Mouse (Mus musculus) lung, postnatal 10 days (tissue): ENCODE measurements around the gene Rhoc.
A peak's percentile ranks its signal among the peaks of the same experiment; 100 is the strongest.
"Not testable (repeated sequence)": the region's sequence is repeated elsewhere in the genome, so short reads cannot be mapped to it uniquely, and the experiment has no call there.

Source experiments
- DNase-seq: peaks from one replicate; pipeline ENCODE4 v3.0.0; 2021

Gene Rhoc

GRCm38 (mm10) chr3:104788561-104789311 is 561 bp downstream of the Rhoc start:
- DNase-seq, result peak; percentile 93

DNA sequence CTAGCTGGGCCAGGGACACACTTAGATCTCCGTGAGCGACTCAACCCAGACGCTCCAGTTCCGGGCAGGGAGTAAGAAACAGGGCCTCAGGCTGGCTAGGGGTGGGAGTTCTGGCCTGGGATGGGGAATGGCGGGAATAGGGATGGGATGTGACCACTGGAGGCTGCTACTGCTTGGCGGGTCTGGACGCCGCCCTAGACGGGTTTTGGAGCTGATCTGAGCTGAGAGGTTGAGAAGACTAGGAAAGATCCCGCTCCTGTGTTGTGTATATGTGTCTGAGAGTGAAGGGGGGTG is 1.1 kb downstream of the Rhoc start:
- peak; percentile 51 for DNase-seq

- peak; percentile 76 for DNase-seq
These were observed 1.6 kb downstream of the Rhoc start for GRCm38 (mm10) chr3:104789822-104790221.

DNA sequence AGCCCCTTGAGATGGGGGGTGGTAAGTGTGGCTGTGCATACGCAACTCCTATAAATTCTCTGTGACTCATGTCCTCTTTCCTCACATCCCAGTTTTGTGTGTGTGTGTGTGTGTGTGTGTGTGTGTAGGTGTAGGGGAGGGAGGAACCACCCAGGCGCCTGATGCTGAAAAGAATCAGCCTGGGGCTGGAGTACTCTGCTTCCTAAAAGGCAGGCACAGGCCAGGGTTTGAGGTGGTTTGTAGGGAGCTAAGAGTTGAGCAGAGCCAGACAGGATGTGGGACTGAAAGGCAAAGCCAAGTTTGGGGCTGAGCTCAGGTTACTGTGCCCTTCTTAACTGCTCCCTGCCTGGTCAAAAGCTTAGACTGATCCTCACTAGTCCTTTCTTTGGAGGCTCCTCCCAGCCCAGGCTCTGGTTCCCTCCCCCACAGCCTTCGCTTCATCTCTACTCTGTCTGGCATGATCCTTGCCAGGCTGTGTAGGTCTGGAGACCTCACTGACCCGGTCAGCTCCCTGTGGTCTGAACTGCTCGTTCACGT is 2.3 kb downstream of the Rhoc start:
- peak; percentile 66 for DNase-seq

- peak; percentile 40 for DNase-seq
These were observed 2.8 kb downstream of the Rhoc start for GRCm38 (mm10) chr3:104791017-104791416.

- DNase-seq, result no peak
These were observed 3.5 kb downstream of the Rhoc start for GRCm38 (mm10) chr3:104791671-104792070.

- DNase-seq, result no peak
These were observed 4.4 kb downstream of the Rhoc start for GRCm38 (mm10) chr3:104792360-104793270.

DNA sequence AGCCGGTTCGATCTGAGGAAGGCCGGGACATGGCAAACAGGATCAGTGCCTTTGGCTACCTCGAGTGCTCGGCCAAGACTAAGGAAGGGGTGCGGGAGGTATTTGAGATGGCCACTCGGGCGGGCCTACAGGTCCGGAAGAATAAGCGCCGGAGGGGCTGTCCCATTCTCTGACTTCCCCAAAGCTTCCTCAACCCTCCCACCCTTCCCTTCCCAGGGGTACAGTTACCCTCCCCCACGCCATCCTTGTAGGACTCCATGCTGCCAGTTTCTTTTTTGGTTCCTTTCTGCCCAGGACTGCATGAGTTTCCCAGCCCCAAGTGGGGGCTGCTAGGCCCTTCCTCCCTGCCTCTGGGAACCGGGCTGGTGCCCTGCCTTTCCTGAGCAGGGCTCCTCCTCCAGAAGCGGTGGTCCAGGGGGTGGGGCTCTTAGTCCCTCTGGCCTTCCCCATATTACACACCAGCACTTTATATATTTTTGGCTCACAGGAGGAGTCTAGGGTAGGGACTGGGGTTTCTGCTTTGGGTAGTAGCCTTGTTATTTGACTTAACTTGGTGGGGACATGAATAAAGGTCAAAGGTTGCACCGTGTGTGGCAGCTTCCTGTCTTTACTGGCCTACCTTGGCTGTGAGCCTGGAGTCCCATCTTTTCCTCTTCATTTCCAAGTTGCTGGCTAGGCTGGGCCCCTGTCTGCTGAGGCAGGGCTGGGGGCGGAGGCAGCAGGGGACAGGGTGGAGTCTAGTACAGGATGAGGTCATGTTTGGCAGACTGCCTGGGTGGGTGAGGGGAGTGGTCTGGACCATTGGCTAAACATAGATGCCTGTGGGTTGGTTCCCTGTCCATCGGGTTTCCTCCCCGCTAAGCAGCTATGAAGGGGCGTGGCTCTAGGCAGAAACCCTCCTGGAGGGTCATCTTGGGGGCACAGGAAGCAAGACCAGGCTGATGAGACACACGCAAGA is 6.0 kb downstream of the Rhoc start:
- DNase-seq, result peak; percentile 99

- peak; percentile 25 for DNase-seq
These were observed 6.8 kb downstream of the Rhoc start for GRCm38 (mm10) chr3:104794953-104795470.

- no peak for DNase-seq
These were observed 7.6 kb downstream of the Rhoc start for GRCm38 (mm10) chr3:104795661-104796340.

DNA sequence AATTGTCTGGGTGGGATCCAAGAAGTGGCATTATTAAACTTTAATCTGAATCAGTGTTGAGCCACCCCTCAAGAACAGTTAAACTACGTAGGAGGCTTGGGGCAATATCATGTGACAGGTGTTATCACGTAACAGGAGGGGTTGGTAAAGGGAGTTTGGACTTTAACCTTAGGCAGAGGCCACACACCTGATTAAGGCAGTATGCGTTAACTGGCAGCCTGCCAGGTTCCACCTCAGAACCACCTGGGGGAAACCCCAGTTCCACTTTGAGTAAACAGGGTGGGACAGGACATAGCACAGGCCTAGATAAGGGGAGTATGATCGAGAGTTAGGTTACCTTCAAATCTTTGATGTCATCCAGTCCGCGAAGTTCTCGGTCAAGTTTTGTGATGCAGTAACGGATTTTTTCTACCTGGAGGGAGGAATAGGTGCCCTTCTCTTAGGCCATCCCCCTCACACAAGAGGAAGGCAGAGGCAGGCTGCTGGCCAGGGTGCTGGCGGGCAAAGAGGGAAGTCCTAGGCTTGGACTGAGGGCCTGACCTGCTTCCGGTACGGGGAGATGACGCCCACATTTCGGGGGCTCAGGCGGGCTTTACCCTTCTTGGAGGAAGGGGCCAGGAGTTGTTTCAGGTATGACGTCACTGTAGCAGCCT is 8.4 kb downstream of the Rhoc start:
- DNase-seq, result peak; percentile 42

GRCm38 (mm10) chr3:104800681-104801080 is 12.5 kb downstream of the Rhoc start:
- DNase-seq, result no peak

DNA sequence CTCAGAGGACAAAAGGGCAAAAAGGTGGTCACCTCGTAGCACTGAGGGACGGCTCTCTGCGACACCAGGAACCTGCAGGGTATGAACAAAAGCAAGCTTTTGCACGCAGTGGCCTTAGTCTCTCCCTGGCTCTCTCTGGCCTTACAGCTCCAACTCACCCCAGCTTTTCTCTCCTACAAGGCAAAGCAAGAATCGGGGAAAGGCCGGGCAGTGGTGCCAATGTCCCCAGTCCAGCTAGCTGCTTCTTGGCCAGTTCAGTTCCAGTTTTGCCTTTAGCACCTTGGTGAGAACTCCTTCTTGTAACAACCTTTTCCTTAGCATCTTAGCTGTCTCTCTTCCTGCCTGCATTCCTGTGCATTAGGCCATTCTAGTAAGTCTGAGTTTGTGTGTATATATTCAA is 13.3 kb downstream of the Rhoc start:
- DNase-seq, result no peak

DNA sequence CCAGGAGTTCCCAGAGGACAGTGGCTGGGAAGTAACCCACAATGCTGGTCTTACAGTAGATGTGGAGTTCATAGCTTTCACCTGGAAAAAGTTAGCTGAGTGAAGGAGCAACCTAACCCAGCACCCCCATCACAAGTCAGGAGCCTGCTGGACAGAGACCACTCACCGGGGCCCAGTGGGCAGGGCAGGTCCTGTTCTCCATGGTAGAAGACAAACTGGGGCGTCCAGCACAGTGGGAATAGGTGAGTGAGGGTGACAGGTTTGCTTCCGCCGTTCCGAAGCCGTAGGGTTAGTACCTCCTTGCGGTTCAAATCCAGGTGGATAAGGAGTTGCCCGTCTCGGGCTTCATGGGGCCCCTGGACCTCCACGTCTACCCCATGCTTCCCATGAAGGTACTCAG is 16.1 kb downstream of the Rhoc start:
- DNase-seq, result no peak

GRCm38 (mm10) chr3:104805539-104805938 is 17.4 kb downstream of the Rhoc start:
- no peak for DNase-seq

GRCm38 (mm10) chr3:104811752-104812151 is 23.6 kb downstream of the Rhoc start:
- DNase-seq, result no peak

- no peak for DNase-seq
These were observed 24.1 kb downstream of the Rhoc start for GRCm38 (mm10) chr3:104812254-104812653.

- not testable (repeated sequence) for DNase-seq
These were observed 25.1 kb downstream of the Rhoc start for GRCm38 (mm10) chr3:104813227-104813626.

DNA sequence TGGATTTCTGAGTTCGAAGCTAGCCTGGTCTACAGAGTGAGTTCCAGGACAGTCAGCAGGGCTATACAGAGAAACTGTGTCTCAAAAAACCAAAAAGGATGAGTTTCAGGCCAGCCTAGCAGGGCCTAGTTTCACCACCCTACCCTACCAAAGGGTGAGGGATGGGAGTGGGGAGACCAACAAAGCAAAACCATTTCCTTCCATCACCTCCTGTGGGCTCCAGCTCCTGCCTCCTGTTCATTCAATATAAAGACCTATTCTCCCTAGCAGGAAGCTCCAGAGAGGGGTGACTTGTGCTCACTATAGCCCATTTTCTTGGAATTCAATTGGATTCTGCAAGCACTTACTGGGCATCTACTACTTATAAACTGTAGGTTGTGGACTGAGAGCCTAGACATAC is 26.6 kb downstream of the Rhoc start:
- DNase-seq, result no peak

GRCm38 (mm10) chr3:104815346-104815745 is 27.2 kb downstream of the Rhoc start:
- DNase-seq, result no peak

DNA sequence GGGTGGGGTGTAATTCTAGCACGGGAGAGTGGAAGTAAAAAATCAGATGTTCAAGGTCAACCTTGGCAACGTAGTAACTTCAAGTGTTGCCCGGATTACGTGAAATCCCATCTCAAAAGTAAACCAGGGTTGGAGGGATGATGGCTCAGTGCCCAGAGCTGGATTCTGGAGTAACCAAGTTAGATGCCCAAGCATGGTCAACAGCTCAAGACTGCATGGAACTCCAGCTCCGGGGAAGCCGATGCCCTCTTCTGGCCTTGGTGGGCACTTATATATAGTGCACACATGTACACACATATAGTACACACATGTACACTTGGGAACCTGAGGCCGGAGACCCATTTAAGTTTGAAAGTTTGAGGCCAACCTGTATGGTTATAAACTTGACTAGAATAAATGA is 28.0 kb downstream of the Rhoc start:
- DNase-seq, result no peak
